Comparison of ENCODE assay signal across 19 mouse cellular contexts in genomic region chr3:57677786-57678185, GRCm38 (mm10). TPM values are rescaled to one million over a fixed set of nuclear protein-coding genes. Genes with fewer than 3 reads are reported as not detected.
DNase-seq lines count a peak whose midpoint lies in the region; ATAC-seq lines count a peak whose summit lies in the region.
"Had no signal": no experiment of that assay in that cellular context is flagged by ENCODE, and none has a peak within 500 bp of the region (broad histone marks: within the 10 kb centered on the region; RNA-seq: fewer than 3 reads in every experiment).

No protein-coding gene starts in this region.

- no peaks in the 10 kb centered on the region for H3K27me3 ChIP-seq in megakaryocyte, embryonic 14.5 days (replicated peaks)
- H3K27me3 ChIP-seq: embryonic facial prominence, embryonic 12.5 days; limb, embryonic 12.5 days; midbrain, embryonic 15.5 days had no signal

- H3K9me3 ChIP-seq in megakaryocyte, embryonic 14.5 days = peaks cover 20% of the 10 kb centered on the region
- H3K9me3 ChIP-seq: embryonic facial prominence, embryonic 12.5 days; hindbrain, embryonic 10.5 days; midbrain, embryonic 15.5 days had no signal

- H3K36me3 ChIP-seq in megakaryocyte, embryonic 14.5 days (replicated peaks; ENCODE audit: low read length) = no peaks in the 10 kb centered on the region
- H3K36me3 ChIP-seq: embryonic facial prominence, embryonic 12.5 days; hindbrain, embryonic 10.5 days; limb, embryonic 12.5 days; midbrain, embryonic 15.5 days had no signal

- peak; percentile 18 for DNase-seq in cerebellum, adult 9-10 months
- DNase-seq in cerebellum, postnatal 14 days = no peak
- DNase-seq in heart, adult 8-10 months (ENCODE audit: low spot score) = peak; percentile 4
- DNase-seq in heart, postnatal 4 days = no peak
- DNase-seq in layer of hippocampus, postnatal 10 days (ENCODE audit: low spot score in 2 of 2) = peak; percentile 15 to 22
- DNase-seq in adrenal gland, postnatal 14 days = no peak
- DNase-seq: adrenal gland, postnatal 10 days; cerebellum, postnatal 36 days; kidney, adult 9 months had no signal

- peak overlapping the region; percentile 31 for H3K4me3 ChIP-seq in megakaryocyte, embryonic 14.5 days (replicated peaks)
- H3K4me3 ChIP-seq: embryonic facial prominence, embryonic 12.5 days; hindbrain, embryonic 10.5 days; limb, embryonic 12.5 days; midbrain, embryonic 15.5 days had no signal

- ATAC-seq in megakaryocyte, adult 5-6 weeks (ENCODE audit: poor library complexity, severe bottlenecking) = no peak
- ATAC-seq: inflammation-experienced regulatory T-cells, adult 6 months; midbrain, embryonic 15.5 days had no signal

- no peaks in the 10 kb centered on the region for H3K4me1 ChIP-seq in megakaryocyte, embryonic 14.5 days
- H3K4me1 ChIP-seq: embryonic facial prominence, embryonic 12.5 days; hindbrain, embryonic 10.5 days; limb, embryonic 12.5 days; midbrain, embryonic 15.5 days had no signal

RNA-seq across cellular contexts. Expression of gene Ankub1, which starts 14.8 kb away (rescaled TPM):
- total RNA-seq in heart, adult 8-10 months (2022) = not detected
- total RNA-seq in heart, postnatal 4 days (2021) = not detected
- polyA plus RNA-seq in megakaryocyte, embryonic 14.5 days (2012; ENCODE audit: insufficient read depth, low replicate concordance) = not detected in 2 replicates
- not detected in 2 replicates for total RNA-seq in megakaryocyte, adult 5-6 weeks (2015)
- total RNA-seq in megakaryocyte, adult 5-6 weeks (2017) = not detected in 2 replicates
- 1 to 10 TPM; 1.6 to 1.9 TPM for total RNA-seq in layer of hippocampus, postnatal 10 days (2021)
- total RNA-seq in adrenal gland, postnatal 14 days (2021) = not detected in 2 replicates
- total RNA-seq: adrenal gland, postnatal 10 days; heart, adult 18-20 months had no signal
- polyA plus RNA-seq: large intestine, adult 2 months; limb, embryonic 12.5 days; liver, embryonic 16.5 days had no signal

RNA-seq across cellular contexts. Expression of gene Commd2, which starts 26.3 kb away (rescaled TPM):
- 10 to 100 TPM; 12.3 to 16.1 (median 12.9) TPM for total RNA-seq in heart, adult 8-10 months (2022)
- 10 to 100 TPM; 22.3 to 24.0 TPM for total RNA-seq in heart, postnatal 4 days (2021)
- 24.8 and 47.5 TPM in 2 replicates for polyA plus RNA-seq in megakaryocyte, embryonic 14.5 days (2012; ENCODE audit: insufficient read depth, low replicate concordance)
- total RNA-seq in megakaryocyte, adult 5-6 weeks (2015) = 39.5 and 48.5 TPM in 2 replicates
- total RNA-seq in megakaryocyte, adult 5-6 weeks (2017) = 16.6 and 16.9 TPM in 2 replicates
- 10 to 100 TPM; 23.4 to 26.7 TPM for total RNA-seq in layer of hippocampus, postnatal 10 days (2021)
- 22.0 and 26.7 TPM in 2 replicates for total RNA-seq in adrenal gland, postnatal 14 days (2021)

RNA-seq across cellular contexts. Expression of gene Rnf13, which starts 58.1 kb away (rescaled TPM):
- total RNA-seq in heart, adult 8-10 months (2022) = 100 to 1,000 TPM in 1 of 4 experiments, 10 to 100 TPM in 3; 81.9 to 101 (median 86.3) TPM
- 10 to 100 TPM; 37.2 to 37.8 TPM for total RNA-seq in heart, postnatal 4 days (2021)
- polyA plus RNA-seq in megakaryocyte, embryonic 14.5 days (2012; ENCODE audit: insufficient read depth, low replicate concordance) = 0.77 TPM in 1 of 2 replicates, not detected in the other
- 117 and 127 TPM in 2 replicates for total RNA-seq in megakaryocyte, adult 5-6 weeks (2015)
- total RNA-seq in megakaryocyte, adult 5-6 weeks (2017) = 94.0 and 104 TPM in 2 replicates
- 10 to 100 TPM; 59.9 to 61.5 TPM for total RNA-seq in layer of hippocampus, postnatal 10 days (2021)
- total RNA-seq in adrenal gland, postnatal 14 days (2021) = 61.9 and 68.1 TPM in 2 replicates

Comparison
In these comparisons a context has a peak if more than half of its experiments do, and no peak if none do; other contexts are left out.
1. DNase-seq: peak in cerebellum, adult 9-10 months (single experiment), heart, adult 8-10 months (single experiment) and layer of hippocampus, postnatal 10 days (2 of 2); none in cerebellum, postnatal 14 days (0 of 2), heart, postnatal 4 days (single experiment) and adrenal gland, postnatal 14 days (single experiment).